Mouse (Mus musculus): Measurements from ENCODE around the gene Smok3a.

Gene Smok3a

DNA sequence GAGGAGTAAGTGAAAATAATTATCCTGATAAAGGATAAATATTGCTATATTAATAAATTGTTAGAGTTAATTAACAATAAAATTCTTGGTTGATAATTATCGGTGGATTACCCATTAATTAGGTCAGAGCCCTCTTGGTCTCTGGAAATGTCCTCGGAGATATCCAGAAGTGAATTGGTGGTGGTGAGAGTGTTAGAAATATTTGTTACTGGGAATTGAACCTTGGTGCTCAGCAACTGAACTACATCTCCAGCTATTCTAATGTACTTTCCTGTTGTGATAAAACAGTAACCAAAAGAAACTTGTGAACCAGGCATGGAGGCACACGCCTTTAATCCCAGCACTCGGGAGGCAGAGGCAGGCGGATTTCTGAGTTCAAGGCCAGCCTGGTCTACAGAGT is 59.4 kb downstream of the Smok3a start:
- TF ChIP-seq GATA4 (IDR thresholded peaks at IDR 0.05; ENCODE audit: insufficient replicate concordance, low read length) = no peak

GRCm38 (mm10) chr5:138081446-138081845 is 60.4 kb downstream of the Smok3a start:
- TF ChIP-seq GATA4 (IDR thresholded peaks at IDR 0.05; ENCODE audit: insufficient replicate concordance, low read length) = no peak

DNA sequence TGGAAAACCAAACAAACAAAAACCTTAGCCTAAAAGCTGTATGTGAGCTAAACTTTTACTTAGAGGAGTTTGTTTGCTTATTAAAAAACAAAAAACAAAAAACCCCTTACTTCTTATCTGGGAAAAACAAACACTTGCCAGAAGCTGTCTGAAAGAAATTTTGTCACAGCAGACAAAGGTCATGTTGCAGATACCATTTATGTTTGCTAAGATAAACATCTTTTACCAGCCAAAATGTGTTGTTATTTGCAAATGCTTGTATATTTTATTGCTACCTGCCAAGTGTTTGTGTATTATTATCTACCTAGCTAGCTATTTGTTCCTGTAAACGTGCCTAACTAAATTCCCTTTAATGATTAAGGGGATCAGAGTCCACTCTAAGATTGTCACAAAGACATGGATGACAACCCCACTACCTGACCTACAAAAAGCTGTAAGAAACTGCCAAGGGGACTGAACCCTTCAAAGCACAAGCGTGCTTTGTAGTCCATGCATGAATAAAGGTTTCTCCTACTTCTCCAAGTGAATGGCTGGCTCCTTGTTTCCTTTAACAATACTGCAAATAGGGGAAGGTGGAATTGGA is 62.3 kb downstream of the Smok3a start:
- TF ChIP-seq GATA4 (IDR thresholded peaks at IDR 0.05; ENCODE audit: insufficient replicate concordance, low read length) = peak; percentile 69; the same call in 1 of the 2 replicates

GRCm38 (mm10) chr5:138083936-138084335 is 62.9 kb downstream of the Smok3a start:
- TF ChIP-seq GATA4 (IDR thresholded peaks at IDR 0.05; ENCODE audit: insufficient replicate concordance, low read length) = no peak
